Mouse (Mus musculus) hindbrain, embryonic 11.5 days (tissue): ENCODE results near the gene Ccl22. TPM values are rescaled to one million over a fixed set of nuclear protein-coding genes. Genes with fewer than 3 reads are reported as not detected.
A peak's percentile ranks its signal among the peaks of the same experiment; 100 is the strongest.

Experiments
- ATAC-seq: fragments of 200-750 bp; cut with Nextera tagmentation; 2 replicates; pipeline ENCODE4 v1.8.0; 2017; ENCODE audit warnings: mild to moderate bottlenecking, moderate TSS enrichment, moderate library complexity; ENCODE audit not compliant: low FRiP score
- DNase-seq: peaks from one replicate; pipeline ENCODE4 v3.0.0-alpha.2; 2015; ENCODE audit warnings: low spot score
- H3K27ac ChIP-seq: fragments of 300-500 bp; sonication (generic); 2 replicates; pipeline ENCODE4 v1.5.1; 2014; ENCODE audit warnings: mild to moderate bottlenecking, low read depth, low read length
- H3K27me3 ChIP-seq: fragments of 300-500 bp; sonication (generic); 2 replicates; pipeline ENCODE4 v1.6.1; 2014; ENCODE audit warnings: mild to moderate bottlenecking, low read length, moderate library complexity, mixed read lengths; ENCODE audit not compliant: control insufficient read depth, insufficient read depth
- H3K36me3 ChIP-seq: fragments of 300-500 bp; sonication (generic); 2 replicates; pipeline ENCODE4 v1.6.1; 2014; ENCODE audit warnings: mild to moderate bottlenecking, low read length, moderate library complexity, mixed read lengths; ENCODE audit not compliant: control insufficient read depth, insufficient read depth
- H3K4me1 ChIP-seq: fragments of 300-500 bp; sonication (generic); replicated peaks from 2 replicates; pipeline ENCODE4 v1.6.1; 2014; ENCODE audit warnings: low read length, mixed read lengths; ENCODE audit not compliant: control insufficient read depth, insufficient read depth
- H3K4me2 ChIP-seq: fragments of 300-500 bp; sonication (generic); replicated peaks from 2 replicates; pipeline ENCODE4 v1.6.1; 2014; ENCODE audit warnings: mild to moderate bottlenecking, low read depth, low read length
- H3K4me3 ChIP-seq: fragments of 300-500 bp; sonication (generic); 2 replicates; pipeline ENCODE4 v1.5.1; 2014; ENCODE audit warnings: low read depth, low read length
- H3K9ac ChIP-seq: fragments of 300-500 bp; sonication (generic); 2 replicates; pipeline ENCODE4 v1.6.1; 2014; ENCODE audit warnings: low read depth, low read length
- H3K9me3 ChIP-seq: fragments of 300-500 bp; sonication (generic); 2 replicates; pipeline ENCODE4 v1.6.1; 2016; ENCODE audit warnings: low read length; ENCODE audit not compliant: control insufficient read depth
- WGBS: fragments of 180-500 bp; shearing (Covaris S2); extraction: QIAGEN DNeasy Blood & Tissue Kit; methylation state at CpG from one replicate; pipeline ENCODE4 v1.1.7; 2014; 5-methylcytosine and 5-hydroxymethylcytosine counted together
- polyA plus RNA-seq: library from polyadenylated mRNA; unstranded; fragments of >200 nt; fragmentation: Nextera tagmentation; extraction: Ambion mirVana; gene quantifications from 2 replicates; pipeline ENCODE4 v1.2.1, GENCODE M21; 2014

Ccl22 gene
- polyA plus RNA-seq, 1 experiment from 2014 or later, result not detected

- DNase-seq, result peak; percentile 100
- Histone ChIP-seq H3K4me2 (peak overlapping the region; percentile 44), H3K27me3 (0 out of 2 replicates have a peak, but pooled peaks cover 2% of the 10 kb centered on the region), H3K4me1 (no peaks in the 10 kb centered on the region), H3K36me3 (no peaks in the 10 kb centered on the region), H3K4me3 (peak overlapping the region; percentile 45), H3K9ac (peak overlapping the region; percentile 46), H3K9me3 (no peaks in the 10 kb centered on the region), H3K27ac (0 out of 2 replicates have a peak overlapping the region, but pooled peaks have one; percentile 2)
- WGBS, result under 1% methylated on average over 35 of the region's 35 CpGs
- ATAC-seq, result peak; percentile 93
Measured at GRCm38 (mm10) chr8:94703972-94704668, 41.3 kb upstream of the Ccl22 start.

- Histone ChIP-seq H3K4me3 (peak overlapping the region; percentile 45), H3K27ac (0 out of 2 replicates have a peak overlapping the region, but pooled peaks have one; percentile 2), H3K9ac (peak overlapping the region; percentile 46), H3K27me3 (0 out of 2 replicates have a peak, but pooled peaks cover 2% of the 10 kb centered on the region), H3K9me3 (no peaks in the 10 kb centered on the region), H3K4me1 (no peaks in the 10 kb centered on the region), H3K36me3 (no peaks in the 10 kb centered on the region), H3K4me2 (peak overlapping the region; percentile 44)
- WGBS, result 18% methylated on average over 9 of the region's 9 CpGs
- DNase-seq (no peak), ATAC-seq (no peak)
Measured at GRCm38 (mm10) chr8:94704669-94704984, 40.8 kb upstream of the Ccl22 start.

GRCm38 (mm10) chr8:94705581-94706245 lies 39.7 kb upstream of the Ccl22 start:
- Histone ChIP-seq H3K36me3 (no peaks in the 10 kb centered on the region), H3K27ac (no peak overlapping the region), H3K4me2 (no peak overlapping the region), H3K9me3 (no peaks in the 10 kb centered on the region), H3K27me3 (0 out of 2 replicates have a peak, but pooled peaks cover 2% of the 10 kb centered on the region), H3K4me1 (no peaks in the 10 kb centered on the region), H3K9ac (no peak overlapping the region), H3K4me3 (no peak overlapping the region)
- 83% methylated on average over 10 of the region's 10 CpGs for WGBS
- no peak for DNase-seq
- no peak for ATAC-seq

GRCm38 (mm10) chr8:94706732-94707395 lies 38.5 kb upstream of the Ccl22 start:
- Histone ChIP-seq H3K4me1 (no peaks in the 10 kb centered on the region), H3K9ac (no peak overlapping the region), H3K4me3 (no peak overlapping the region), H3K9me3 (no peaks in the 10 kb centered on the region), H3K27ac (no peak overlapping the region), H3K36me3 (no peaks in the 10 kb centered on the region), H3K4me2 (no peak overlapping the region), H3K27me3 (0 out of 2 replicates have a peak, but pooled peaks cover 2% of the 10 kb centered on the region)
- ATAC-seq (no peak), DNase-seq (no peak)
- 79% methylated on average over 9 of the region's 9 CpGs for WGBS

GRCm38 (mm10) chr8:94710336-94710735 lies 35.1 kb upstream of the Ccl22 start:
- no peak overlapping the region for H3K27ac ChIP-seq
- 72% methylated on average over 8 of the region's 8 CpGs for WGBS
- no peak for ATAC-seq
- H3K27me3 ChIP-seq, result 0 out of 2 replicates have a peak, but pooled peaks cover 2% of the 10 kb centered on the region
- H3K9ac ChIP-seq, result no peak overlapping the region
- H3K9me3 ChIP-seq, result no peaks in the 10 kb centered on the region
- H3K4me3 ChIP-seq, result no peak overlapping the region
- H3K4me1 ChIP-seq, result no peaks in the 10 kb centered on the region
- no peak for DNase-seq
- H3K36me3 ChIP-seq, result no peaks in the 10 kb centered on the region
- no peak overlapping the region for H3K4me2 ChIP-seq

GRCm38 (mm10) chr8:94711160-94711718 lies 34.2 kb upstream of the Ccl22 start:
- ATAC-seq (no peak), DNase-seq (no peak)
- 64% methylated on average over 5 of the region's 5 CpGs for WGBS
- H3K27ac ChIP-seq, result no peak overlapping the region
- no peak overlapping the region for H3K9ac ChIP-seq
- H3K36me3 ChIP-seq, result no peaks in the 10 kb centered on the region
- no peaks in the 10 kb centered on the region for H3K9me3 ChIP-seq
- no peaks in the 10 kb centered on the region for H3K27me3 ChIP-seq
- H3K4me1 ChIP-seq, result no peaks in the 10 kb centered on the region
- H3K4me2 ChIP-seq, result no peak overlapping the region
- no peak overlapping the region for H3K4me3 ChIP-seq

- no peaks in the 10 kb centered on the region for H3K4me1 ChIP-seq
- no peaks in the 10 kb centered on the region for H3K36me3 ChIP-seq
- no peaks in the 10 kb centered on the region for H3K9me3 ChIP-seq
- H3K27me3 ChIP-seq, result no peaks in the 10 kb centered on the region
- H3K9ac ChIP-seq, result no peak overlapping the region
- WGBS, result 51% methylated on average over 5 of the region's 5 CpGs
- ATAC-seq (no peak), DNase-seq (no peak)
- H3K4me3 ChIP-seq, result no peak overlapping the region
- no peak overlapping the region for H3K27ac ChIP-seq
- H3K4me2 ChIP-seq, result no peak overlapping the region
Measured at GRCm38 (mm10) chr8:94714556-94714955, 30.8 kb upstream of the Ccl22 start.

- Histone ChIP-seq H3K9ac (no peak overlapping the region), H3K36me3 (no peaks in the 10 kb centered on the region), H3K4me3 (no peak overlapping the region), H3K27ac (no peak overlapping the region), H3K4me1 (no peaks in the 10 kb centered on the region), H3K9me3 (no peaks in the 10 kb centered on the region), H3K27me3 (no peaks in the 10 kb centered on the region), H3K4me2 (no peak overlapping the region)
- WGBS, result 90% methylated on average over 3 of the region's 3 CpGs
- DNase-seq (no peak), ATAC-seq (no peak)
Measured at GRCm38 (mm10) chr8:94715871-94716270, 29.5 kb upstream of the Ccl22 start.
